8 mouse cellular contexts compared by ENCODE assay signal in genomic region chr19:16434879-16435278, GRCm38 (mm10). TPM values are rescaled to one million over a fixed set of nuclear protein-coding genes. Genes with fewer than 3 reads are reported as not detected.
DNase-seq lines count a peak whose midpoint lies in the region; ATAC-seq and TF ChIP-seq lines count a peak whose summit lies in the region.

No protein-coding gene starts in this region.

- 33% methylated on average over 9 of the region's 9 CpGs for WGBS in hindbrain, embryonic 10.5 days
- 22% methylated on average over 9 of the region's 9 CpGs for WGBS in liver, embryonic 11.5 days
- 18% methylated on average over 9 of the region's 9 CpGs for WGBS in midbrain, embryonic 16.5 days

- no peak overlapping the region for H3K4me3 ChIP-seq in ES-Bruce4 (ENCODE audit: low read depth, low read length)
- H3K4me3 ChIP-seq in hindbrain, embryonic 10.5 days, result peak overlapping the region; percentile 53
- H3K4me3 ChIP-seq in liver, embryonic 11.5 days (ENCODE audit: low read depth, low read length), result peak overlapping the region; percentile 58
- peak overlapping the region; percentile 41; the same call in 1 of the 2 replicates for H3K4me3 ChIP-seq in midbrain, embryonic 16.5 days (ENCODE audit: low read depth, low read length)

- no peaks in the 10 kb centered on the region for H3K9me3 ChIP-seq in ES-Bruce4 (replicated peaks; ENCODE audit: control insufficient read depth, insufficient read depth, low read length, poor library complexity, severe bottlenecking)
- no peaks in the 10 kb centered on the region for H3K9me3 ChIP-seq in hindbrain, embryonic 10.5 days
- no peaks in the 10 kb centered on the region for H3K9me3 ChIP-seq in liver, embryonic 11.5 days (ENCODE audit: control insufficient read depth, low read length)
- no peaks in the 10 kb centered on the region for H3K9me3 ChIP-seq in midbrain, embryonic 16.5 days (replicated peaks; ENCODE audit: control insufficient read depth, low read length, poor library complexity, severe bottlenecking)

- H3K36me3 ChIP-seq in ES-Bruce4 (ENCODE audit: control insufficient read depth, insufficient read depth, low read length, poor library complexity, severe bottlenecking), result no peaks in the 10 kb centered on the region
- H3K36me3 ChIP-seq in hindbrain, embryonic 10.5 days, result no peaks in the 10 kb centered on the region
- no peaks in the 10 kb centered on the region for H3K36me3 ChIP-seq in liver, embryonic 11.5 days (ENCODE audit: control insufficient read depth, insufficient read depth, low read length)
- no peaks in the 10 kb centered on the region for H3K36me3 ChIP-seq in midbrain, embryonic 16.5 days (ENCODE audit: control insufficient read depth, insufficient read depth, low read length)

- no peak for TF ChIP-seq POLR2A in ES-Bruce4 (IDR thresholded peaks at IDR 0.05; ENCODE audit: insufficient read depth, low read length)

- no peak for TF ChIP-seq EP300 in ES-Bruce4 (IDR thresholded peaks at IDR 0.05; ENCODE audit: insufficient read depth, low read depth, low read length)

- peak overlapping the region; percentile 96 for H3K4me2 ChIP-seq in liver, embryonic 11.5 days
- peak overlapping the region; percentile 58 for H3K4me2 ChIP-seq in midbrain, embryonic 16.5 days (ENCODE audit: low read length)

- H3K4me1 ChIP-seq in ES-Bruce4 (ENCODE audit: control insufficient read depth, insufficient read depth, low read length), result peaks cover 6% of the 10 kb centered on the region
- H3K4me1 ChIP-seq in hindbrain, embryonic 10.5 days (replicated peaks), result peaks cover 38% of the 10 kb centered on the region
- peaks cover 19% of the 10 kb centered on the region for H3K4me1 ChIP-seq in liver, embryonic 11.5 days (replicated peaks; ENCODE audit: control insufficient read depth, insufficient read depth, low read length)
- H3K4me1 ChIP-seq in midbrain, embryonic 16.5 days (ENCODE audit: control insufficient read depth, insufficient read depth, low read length), result peaks cover 19% of the 10 kb centered on the region

- H3K27ac ChIP-seq in ES-Bruce4 (ENCODE audit: insufficient read depth, low read length), result no peak overlapping the region
- H3K27ac ChIP-seq in hindbrain, embryonic 10.5 days, result no peak overlapping the region
- no peak overlapping the region for H3K27ac ChIP-seq in liver, embryonic 11.5 days (ENCODE audit: low read depth, low read length)
- H3K27ac ChIP-seq in midbrain, embryonic 16.5 days (ENCODE audit: low read length), result no peak overlapping the region

- ATAC-seq in liver, embryonic 11.5 days (replicated peaks; ENCODE audit: low FRiP score), result no peak
- no peak for ATAC-seq in midbrain, embryonic 16.5 days

- peak; percentile 49 for DNase-seq in embryo, embryonic 11 days
- DNase-seq in hindbrain, embryonic 10.5 days (ENCODE audit: low spot score), result no peak
- DNase-seq in liver, embryonic 11.5 days (ENCODE audit: low spot score), result no peak
- no peak for DNase-seq in adrenal gland, postnatal 4 days (ENCODE audit: low spot score in 2 of 2)
- no peak for DNase-seq in thymus, adult 18-20 months
- DNase-seq in gastrocnemius, postnatal 4 days (ENCODE audit: low spot score in 2 of 2), result no peak

- no peaks in the 10 kb centered on the region for H3K27me3 ChIP-seq in ES-Bruce4 (ENCODE audit: control insufficient read depth, insufficient read depth, low read length, poor library complexity, severe bottlenecking)
- peaks cover 56% of the 10 kb centered on the region for H3K27me3 ChIP-seq in hindbrain, embryonic 10.5 days (ENCODE audit: insufficient read depth, poor library complexity, severe bottlenecking)
- peaks cover 15% of the 10 kb centered on the region for H3K27me3 ChIP-seq in liver, embryonic 11.5 days (replicated peaks; ENCODE audit: control insufficient read depth, insufficient read depth, low read length)
- peaks cover 28% of the 10 kb centered on the region for H3K27me3 ChIP-seq in midbrain, embryonic 16.5 days (ENCODE audit: control insufficient read depth, insufficient read depth, low read depth, low read length)

- TF ChIP-seq CTCF in ES-Bruce4 (IDR thresholded peaks at IDR 0.05; ENCODE audit: low read depth, low read length), result peak; percentile 1

- H3K9ac ChIP-seq in ES-Bruce4 (ENCODE audit: low read depth, poor library complexity, severe bottlenecking), result no peak overlapping the region
- H3K9ac ChIP-seq in liver, embryonic 11.5 days (ENCODE audit: low read depth, low read length), result no peak overlapping the region
- H3K9ac ChIP-seq in midbrain, embryonic 16.5 days (ENCODE audit: low read depth, low read length), result no peak overlapping the region

RNA-seq across cellular contexts. Expression of gene Gna14, which starts 0.7 kb away (rescaled TPM):
- 0.94 and 1.5 TPM in 2 replicates for polyA plus RNA-seq in ES-Bruce4 (2011; ENCODE audit: insufficient read depth, insufficient read length, low read depth, missing spikeins)
- polyA plus RNA-seq in hindbrain, embryonic 10.5 days (2016; fragmentation: Nextera tagmentation; extraction: Ambion mirVana), result 0.27 and 1.0 TPM in 2 replicates
- polyA plus RNA-seq in liver, embryonic 11.5 days (2014; fragmentation: Nextera tagmentation; extraction: Ambion mirVana), result 4.0 and 4.2 TPM in 2 replicates
- polyA plus RNA-seq in midbrain, embryonic 16.5 days (2015; fragmentation: Nextera tagmentation; extraction: Ambion mirVana), result 0.45 and 0.73 TPM in 2 replicates
- total RNA-seq in adrenal gland, postnatal 4 days (2021), result 10 to 100 TPM; 21.8 to 24.8 TPM
- under 1 TPM; 0.76 to 0.96 TPM for total RNA-seq in gastrocnemius, postnatal 4 days (2021)
